Mouse (Mus musculus) kidney, embryonic 14.5 days (tissue): ENCODE results near the gene Mup21. TPM values are rescaled to one million over a fixed set of nuclear protein-coding genes. Genes with fewer than 3 reads are reported as not detected.
"Not testable (repeated sequence)": the region's sequence is repeated elsewhere in the genome, so short reads cannot be mapped to it uniquely, and the experiment has no call there.

Experiments used
- ATAC-seq: fragments of 200-750 bp; cut with Nextera tagmentation; 2 replicates; pipeline ENCODE4 v1.8.0; 2017; ENCODE audit warnings: moderate number of reproducible peaks, mild to moderate bottlenecking, moderate TSS enrichment, moderate library complexity; ENCODE audit not compliant: low FRiP score, low TSS enrichment
- H3K27ac ChIP-seq: fragments of 300-500 bp; sonication (generic); 2 replicates; pipeline ENCODE4 v1.5.1; 2014; ENCODE audit warnings: low read depth, mild to moderate bottlenecking, low read length, moderate library complexity, mixed read lengths
- H3K27me3 ChIP-seq: fragments of 300-500 bp; sonication (generic); 2 replicates; pipeline ENCODE4 v1.6.1; 2014; ENCODE audit warnings: mild to moderate bottlenecking, low read length; ENCODE audit not compliant: control insufficient read depth, insufficient read depth
- H3K36me3 ChIP-seq: fragments of 300-500 bp; sonication (generic); 2 replicates; pipeline ENCODE4 v1.6.1; 2014; ENCODE audit warnings: low read length, mixed read lengths; ENCODE audit not compliant: control insufficient read depth, insufficient read depth
- H3K4me1 ChIP-seq: fragments of 300-500 bp; sonication (generic); 2 replicates; pipeline ENCODE4 v1.6.1; 2014; ENCODE audit warnings: low read length, mixed read lengths; ENCODE audit not compliant: control insufficient read depth, insufficient read depth
- H3K4me2 ChIP-seq: fragments of 300-500 bp; sonication (generic); replicated peaks from 2 replicates; pipeline ENCODE4 v1.6.1; 2014; ENCODE audit warnings: low read depth, mild to moderate bottlenecking, low read length
- H3K4me3 ChIP-seq: fragments of 300-500 bp; sonication (generic); 2 replicates; pipeline ENCODE4 v1.5.1; 2014; ENCODE audit warnings: mild to moderate bottlenecking, low read length
- H3K9ac ChIP-seq: fragments of 300-500 bp; sonication (generic); 2 replicates; pipeline ENCODE4 v1.6.1; 2014; ENCODE audit warnings: low read depth, mild to moderate bottlenecking, low read length, moderate library complexity
- H3K9me3 ChIP-seq: fragments of 300-500 bp; sonication (generic); 2 replicates; pipeline ENCODE4 v1.6.1; 2016; ENCODE audit warnings: low read length; ENCODE audit not compliant: control insufficient read depth
- WGBS: fragments of 180-500 bp; shearing (Covaris S2); extraction: QIAGEN DNeasy Blood & Tissue Kit; methylation state at CpG from one replicate; pipeline ENCODE4 v1.1.7; 2014; 5-methylcytosine and 5-hydroxymethylcytosine counted together
- polyA plus RNA-seq: library from polyadenylated mRNA; unstranded; fragments of >200 nt; fragmentation: Nextera tagmentation; extraction: Ambion mirVana; gene quantifications from 2 replicates; pipeline ENCODE4 v1.2.1, GENCODE M21; 2014

Gene Mup21
- polyA plus RNA-seq: not detected in 2 replicates

DNA sequence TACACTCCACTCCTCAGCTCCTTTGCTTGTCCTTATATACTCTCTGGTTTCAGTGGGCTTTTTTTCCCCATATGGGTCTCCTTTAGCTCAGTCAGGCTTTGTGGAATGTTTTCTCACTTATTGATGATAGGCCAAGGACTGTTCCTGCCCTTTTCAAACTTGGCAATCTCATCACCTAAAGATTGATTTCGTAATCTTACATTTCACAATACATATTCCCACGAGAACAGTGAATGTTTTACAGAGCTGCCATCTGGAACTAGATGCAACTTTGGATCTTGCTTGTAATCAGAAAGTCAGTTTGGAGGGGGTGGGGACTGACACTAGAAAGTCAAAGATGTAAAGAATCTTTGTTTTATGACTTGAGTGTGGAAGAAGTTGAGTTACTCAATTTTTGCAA is at the start of gene Mup21:
Mup21 (minus strand) TSS at position 53 of the 400 bp plus-strand sequence.
- WGBS: 91% methylated on average over 2 of the region's 2 CpGs

DNA sequence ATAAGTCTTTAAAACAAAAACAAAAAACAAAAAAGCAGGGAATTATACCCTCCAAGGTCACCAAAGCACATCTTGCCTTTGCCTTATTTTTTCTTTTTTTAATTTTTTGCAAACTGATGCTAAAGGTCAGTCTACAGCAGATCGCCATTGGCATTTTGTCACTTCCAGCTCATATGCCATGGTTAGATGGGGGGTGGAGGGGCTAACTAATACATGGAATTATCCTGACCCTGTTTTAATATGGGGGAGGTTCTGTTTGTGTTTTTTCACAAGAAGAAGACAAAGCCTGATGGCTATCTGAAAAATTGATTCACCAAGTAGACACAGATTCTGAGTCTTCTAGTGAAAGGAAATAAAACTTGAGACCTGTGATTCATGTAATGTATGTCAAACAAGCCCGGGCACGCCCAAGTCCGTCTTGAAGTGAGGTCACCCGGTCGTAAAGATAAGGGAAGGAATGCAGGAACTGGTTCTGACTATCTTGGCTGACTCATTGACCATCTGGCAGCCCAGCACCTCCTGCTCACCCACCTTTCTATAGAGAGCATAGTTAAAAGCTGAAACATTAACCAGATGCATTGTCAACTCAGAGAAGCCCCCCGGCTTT is 49.4 kb upstream of the Mup21 start:
- Histone ChIP-seq H3K9me3 (peaks cover 15% of the 10 kb centered on the region; the same call in 1 of the 2 replicates), H3K9ac (no peak overlapping the region), H3K4me1 (no peaks in the 10 kb centered on the region), H3K27me3 (no peaks in the 10 kb centered on the region), H3K36me3 (peaks cover 49% of the 10 kb centered on the region), H3K4me3 (no peak overlapping the region), H3K4me2 (no peak overlapping the region), H3K27ac (no peak overlapping the region)
- 83% methylated on average over 7 of the region's 7 CpGs for WGBS
- no peak for ATAC-seq

More for the DNA sequence above, at the start of gene Mup21:
- H3K4me1 ChIP-seq: no peaks in the 10 kb centered on the region
- H3K36me3 ChIP-seq: no peaks in the 10 kb centered on the region
- no peak within 1 kb of the TSS for H3K4me2 ChIP-seq
- no peak within 1 kb of the TSS for H3K4me3 ChIP-seq
- H3K9me3 ChIP-seq: no peaks in the 10 kb centered on the region
- ATAC-seq: no peak
- H3K9ac ChIP-seq: no peak within 1 kb of the TSS
- no peak within 1 kb of the TSS for H3K27ac ChIP-seq
- no peaks in the 10 kb centered on the region for H3K27me3 ChIP-seq

DNA sequence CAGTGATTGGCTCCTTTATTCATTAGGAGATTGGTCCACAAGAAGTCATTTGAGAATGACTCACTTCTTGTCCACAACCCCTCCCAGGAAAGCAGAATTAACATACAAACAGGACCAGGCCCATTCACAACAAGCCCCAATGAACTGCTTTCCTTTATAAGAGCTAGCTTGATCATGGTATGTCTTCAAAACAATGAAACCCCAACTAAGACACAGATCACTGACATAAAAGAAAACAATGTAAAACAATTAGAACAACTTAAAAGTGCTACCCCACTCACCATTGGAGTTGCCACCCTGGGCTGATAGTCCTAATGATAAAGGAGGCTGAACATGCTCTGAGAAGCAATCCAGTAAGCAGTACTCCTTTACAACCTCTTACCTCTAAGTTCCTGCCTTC is 38.1 kb upstream of the Mup21 start:
- H3K27ac ChIP-seq: no peak overlapping the region
- no peak for ATAC-seq
- no peak overlapping the region for H3K4me3 ChIP-seq
- no peak overlapping the region for H3K4me2 ChIP-seq
- peaks cover 41% of the 10 kb centered on the region for H3K36me3 ChIP-seq
- peaks cover 54% of the 10 kb centered on the region for H3K9me3 ChIP-seq
- H3K9ac ChIP-seq: no peak overlapping the region
- H3K4me1 ChIP-seq: no peaks in the 10 kb centered on the region
- no peaks in the 10 kb centered on the region for H3K27me3 ChIP-seq

DNA sequence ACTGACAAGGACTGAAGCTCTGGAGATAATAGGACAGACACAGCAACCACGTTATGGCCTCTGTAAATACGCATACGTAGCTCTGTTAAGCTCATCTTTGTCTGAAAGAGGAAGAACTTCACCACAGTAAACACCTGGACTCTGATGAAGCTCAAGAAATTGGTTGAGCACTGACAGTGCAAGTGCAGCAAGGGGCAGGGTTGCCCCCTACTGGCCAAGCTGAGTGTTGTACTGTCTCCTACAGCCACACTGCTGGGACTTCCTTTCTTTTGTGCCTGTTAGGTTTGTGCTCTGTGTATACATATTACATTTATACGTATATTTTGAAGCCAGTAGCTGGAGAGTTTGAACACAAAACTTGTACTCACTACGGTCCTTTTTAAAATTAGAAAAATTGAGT is 26.6 kb upstream of the Mup21 start:
- H3K4me3 ChIP-seq: no peak overlapping the region
- H3K27me3 ChIP-seq: no peaks in the 10 kb centered on the region
- H3K4me1 ChIP-seq: no peaks in the 10 kb centered on the region
- H3K27ac ChIP-seq: no peak overlapping the region
- H3K9ac ChIP-seq: no peak overlapping the region
- H3K9me3 ChIP-seq: no peaks in the 10 kb centered on the region
- H3K4me2 ChIP-seq: no peak overlapping the region
- WGBS: 41% methylated on average over 5 of the region's 5 CpGs
- no peaks in the 10 kb centered on the region for H3K36me3 ChIP-seq
- ATAC-seq: no peak

DNA sequence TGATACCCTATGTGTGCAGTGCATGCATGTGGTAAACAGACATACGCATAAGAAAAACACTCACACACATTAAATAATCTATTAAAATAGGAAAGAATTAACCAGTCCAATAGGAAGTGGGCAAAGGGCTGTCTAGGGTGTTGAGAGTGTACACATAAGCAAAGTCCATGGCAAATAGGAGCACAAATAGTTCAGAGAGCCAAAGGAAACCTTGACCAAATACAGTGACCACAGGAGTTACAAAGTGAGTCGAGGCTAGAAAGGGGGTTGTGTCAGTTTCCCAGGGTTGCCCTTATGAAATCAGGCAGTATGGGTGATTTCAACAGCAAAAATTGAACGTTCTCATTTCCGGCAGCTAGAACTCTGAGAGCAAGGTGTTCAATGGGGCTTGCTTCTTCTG is 23.8 kb upstream of the Mup21 start:
- Histone ChIP-seq H3K4me1 (no peaks in the 10 kb centered on the region), H3K27ac (no peak overlapping the region), H3K9me3 (no peaks in the 10 kb centered on the region), H3K9ac (no peak overlapping the region), H3K4me3 (no peak overlapping the region), H3K27me3 (no peaks in the 10 kb centered on the region), H3K36me3 (no peaks in the 10 kb centered on the region), H3K4me2 (no peak overlapping the region)
- 90% methylated on average over 4 of the region's 4 CpGs for WGBS
- ATAC-seq: no peak

DNA sequence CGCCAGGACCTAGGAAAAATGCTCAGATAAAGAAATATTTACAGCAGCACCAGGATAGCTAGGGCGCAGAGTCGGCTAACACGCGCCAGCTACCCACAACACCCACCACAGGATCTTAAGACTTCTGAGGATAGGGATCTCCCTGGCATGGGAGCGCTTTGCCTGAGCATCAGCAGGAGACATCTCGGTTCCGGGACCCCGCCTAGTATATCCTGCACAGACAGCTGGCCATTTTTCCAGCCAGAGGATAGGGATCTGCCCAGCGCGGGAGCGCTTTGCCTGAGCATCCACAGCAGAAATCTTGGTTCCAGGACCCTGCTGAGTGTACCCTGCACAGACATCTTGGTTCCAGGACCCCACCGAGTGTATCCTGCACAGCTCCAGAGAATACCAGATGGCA is 17.0 kb upstream of the Mup21 start:
- not testable (repeated sequence) for H3K9ac ChIP-seq, H3K4me3 ChIP-seq, H3K9me3 ChIP-seq, H3K36me3 ChIP-seq, ATAC-seq, H3K27me3 ChIP-seq, H3K27ac ChIP-seq, H3K4me1 ChIP-seq, H3K4me2 ChIP-seq
- 95% methylated on average over 13 of the region's 13 CpGs for WGBS

DNA sequence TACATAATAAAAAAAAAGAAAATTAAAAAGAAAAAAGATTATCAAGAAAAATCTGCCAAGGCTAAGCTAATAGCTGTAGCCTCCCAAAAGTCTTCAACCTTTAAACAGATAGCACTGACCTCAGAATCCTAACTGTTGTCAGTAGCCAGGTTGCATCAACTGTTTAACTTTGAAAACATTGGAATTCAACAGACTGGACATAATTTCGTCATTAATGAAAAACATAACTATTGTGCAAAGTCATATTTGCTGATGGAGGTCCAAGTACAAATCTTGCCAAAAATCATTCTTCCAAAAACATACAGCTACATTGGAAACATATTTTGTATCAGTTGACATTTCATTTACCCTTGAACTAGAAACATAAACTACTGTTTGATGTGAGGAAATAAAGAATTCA is 7.7 kb upstream of the Mup21 start:
- no peak for ATAC-seq
- H3K36me3 ChIP-seq: no peaks in the 10 kb centered on the region
- H3K9ac ChIP-seq: no peak overlapping the region
- no peaks in the 10 kb centered on the region for H3K27me3 ChIP-seq
- no peak overlapping the region for H3K27ac ChIP-seq
- 71% methylated on average over 1 of the region's 1 CpGs for WGBS
- no peak overlapping the region for H3K4me2 ChIP-seq
- no peak overlapping the region for H3K4me3 ChIP-seq
- H3K4me1 ChIP-seq: no peaks in the 10 kb centered on the region
- no peaks in the 10 kb centered on the region for H3K9me3 ChIP-seq

DNA sequence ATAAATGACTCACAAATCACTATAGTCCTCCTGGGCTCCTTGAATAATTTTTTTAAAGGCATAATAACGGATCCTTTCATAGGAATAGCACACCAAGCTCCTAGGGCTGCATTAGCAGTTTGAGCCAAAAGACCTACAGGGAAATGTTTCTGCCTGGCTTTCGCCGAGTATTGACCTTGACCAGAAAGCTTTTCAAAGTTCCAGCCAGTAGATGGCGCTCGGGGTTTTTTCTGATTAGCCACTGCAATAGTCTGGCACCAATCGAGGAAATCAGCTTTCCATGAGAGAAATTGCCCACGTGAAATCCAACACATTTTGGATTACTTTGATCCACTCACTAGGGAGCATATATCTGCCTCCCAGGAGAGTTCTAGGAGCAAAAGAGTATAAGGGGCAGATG is 17.0 kb downstream of the Mup21 start:
- Histone ChIP-seq H3K9me3 (peaks cover 23% of the 10 kb centered on the region), H3K4me3 (no peak overlapping the region)
- WGBS: 72% methylated on average over 7 of the region's 7 CpGs

DNA sequence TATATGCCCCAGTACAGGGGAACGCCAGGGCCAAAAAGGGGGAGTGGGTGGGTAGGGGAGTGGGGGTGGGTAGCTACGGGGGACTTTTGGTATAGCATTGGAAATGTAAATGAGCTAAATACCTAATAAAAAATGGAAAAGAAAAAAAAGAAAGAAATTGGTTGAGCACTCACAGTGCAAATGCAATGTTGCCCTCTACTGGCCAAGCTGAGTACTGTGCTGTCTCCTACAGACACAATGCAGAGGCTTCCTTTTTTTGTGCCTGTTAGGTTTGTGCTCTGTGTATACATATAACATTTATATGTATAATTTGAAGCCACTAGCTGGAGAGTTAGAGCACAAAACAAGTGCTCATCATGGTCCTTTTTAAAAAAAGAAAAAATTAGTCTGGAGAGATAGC is 47.3 kb downstream of the Mup21 start:
- 69% methylated on average over 2 of the region's 2 CpGs for WGBS
- not testable (repeated sequence) for H3K4me2 ChIP-seq, H3K4me3 ChIP-seq, H3K9ac ChIP-seq, H3K9me3 ChIP-seq, H3K27ac ChIP-seq, ATAC-seq, H3K27me3 ChIP-seq, H3K4me1 ChIP-seq, H3K36me3 ChIP-seq

More for the DNA sequence above, 17.0 kb downstream of the Mup21 start:
- Histone ChIP-seq H3K9ac (no peak overlapping the region), H3K27ac (no peak overlapping the region), H3K36me3 (no peaks in the 10 kb centered on the region), H3K4me1 (no peaks in the 10 kb centered on the region), H3K4me2 (no peak overlapping the region), H3K27me3 (no peaks in the 10 kb centered on the region)
- no peak for ATAC-seq
